Mouse (Mus musculus): ENCODE results near the gene Nup37. TPM values are rescaled to one million over a fixed set of nuclear protein-coding genes. Genes with fewer than 3 reads are reported as not detected.
A peak's percentile ranks its signal among the peaks of the same experiment; 100 is the strongest.

Nup37 gene
- polyA plus RNA-seq, 1 experiment from 2014 or later = 43.8 TPM

GRCm38 (mm10) chr10:88200541-88200940, 53.7 kb downstream of the Nup37 start:
- Histone ChIP-seq H3K4me1 (replicated peaks) (peaks cover 6% of the 10 kb centered on the region), H3K9ac (replicated peaks) (no peak overlapping the region), H3K4me3 (replicated peaks) (peak overlapping the region; percentile 66; the same call in 1 of the 2 replicates), H3K4me2 (replicated peaks) (peak overlapping the region; percentile 63), H3K9me3 (no peaks in the 10 kb centered on the region), H3K27me3 (no peaks in the 10 kb centered on the region), H3K27ac (no peak overlapping the region), H3K36me3 (peaks cover 6% of the 10 kb centered on the region)
- ATAC-seq = peak; percentile 72
- 21% methylated on average over 4 of the region's 4 CpGs for WGBS

GRCm38 (mm10) chr10:88200951-88201638, 54.3 kb downstream of the Nup37 start, which contains the start of gene Washc3:
TSS of gene Washc3 (plus strand) at chr10:88201093.
- Histone ChIP-seq H3K4me1 (replicated peaks) (peaks cover 6% of the 10 kb centered on the region), H3K4me2 (replicated peaks) (peak within 1 kb of the TSS; percentile 63), H3K9me3 (no peaks in the 10 kb centered on the region), H3K4me3 (replicated peaks) (peak within 1 kb of the TSS; percentile 66), H3K9ac (replicated peaks) (peak within 1 kb of the TSS; percentile 84), H3K27me3 (no peaks in the 10 kb centered on the region), H3K27ac (peak within 1 kb of the TSS; percentile 82), H3K36me3 (peaks cover 6% of the 10 kb centered on the region)
- 3% methylated on average over 23 of the region's 23 CpGs for WGBS
- peak; percentile 100 for ATAC-seq

- no peaks in the 10 kb centered on the region for H3K27me3 ChIP-seq
- peak overlapping the region; percentile 66 for H3K4me3 ChIP-seq (replicated peaks)
- 80% methylated on average over 13 of the region's 13 CpGs for WGBS
- peaks cover 6% of the 10 kb centered on the region for H3K4me1 ChIP-seq (replicated peaks)
- H3K9me3 ChIP-seq = no peaks in the 10 kb centered on the region
- H3K36me3 ChIP-seq = peaks cover 6% of the 10 kb centered on the region
- no peak overlapping the region for H3K27ac ChIP-seq
- ATAC-seq = no peak
- peak overlapping the region; percentile 84 for H3K9ac ChIP-seq (replicated peaks)
- H3K4me2 ChIP-seq (replicated peaks) = peak overlapping the region; percentile 63
Measured at GRCm38 (mm10) chr10:88201650-88202049, 54.9 kb downstream of the Nup37 start.

GRCm38 (mm10) chr10:88202581-88202980, 55.8 kb downstream of the Nup37 start:
- no peak overlapping the region for H3K9ac ChIP-seq (replicated peaks)
- peaks cover 6% of the 10 kb centered on the region for H3K36me3 ChIP-seq
- H3K4me1 ChIP-seq (replicated peaks) = peaks cover 6% of the 10 kb centered on the region
- no peak overlapping the region for H3K4me3 ChIP-seq (replicated peaks)
- no peaks in the 10 kb centered on the region for H3K27me3 ChIP-seq
- H3K9me3 ChIP-seq = no peaks in the 10 kb centered on the region
- no peak overlapping the region for H3K4me2 ChIP-seq (replicated peaks)
- no peak overlapping the region for H3K27ac ChIP-seq
- ATAC-seq = no peak
- 97% methylated on average over 8 of the region's 8 CpGs for WGBS

GRCm38 (mm10) chr10:88203236-88203635, 56.4 kb downstream of the Nup37 start:
- ATAC-seq = no peak
- Histone ChIP-seq H3K9ac (replicated peaks) (no peak overlapping the region), H3K27ac (no peak overlapping the region), H3K27me3 (no peaks in the 10 kb centered on the region), H3K4me1 (replicated peaks) (peaks cover 6% of the 10 kb centered on the region), H3K36me3 (peaks cover 6% of the 10 kb centered on the region), H3K4me2 (replicated peaks) (no peak overlapping the region), H3K9me3 (no peaks in the 10 kb centered on the region), H3K4me3 (replicated peaks) (no peak overlapping the region)
- WGBS = 91% methylated on average over 6 of the region's 6 CpGs

GRCm38 (mm10) chr10:88212644-88213043, 65.9 kb downstream of the Nup37 start:
- no peak overlapping the region for H3K4me2 ChIP-seq (replicated peaks)
- H3K27me3 ChIP-seq = no peaks in the 10 kb centered on the region
- H3K36me3 ChIP-seq = peaks cover 18% of the 10 kb centered on the region
- no peak for ATAC-seq
- no peaks in the 10 kb centered on the region for H3K4me1 ChIP-seq (replicated peaks)
- 97% methylated on average over 5 of the region's 5 CpGs for WGBS
- H3K9me3 ChIP-seq = no peaks in the 10 kb centered on the region
- H3K9ac ChIP-seq (replicated peaks) = no peak overlapping the region
- H3K4me3 ChIP-seq (replicated peaks) = no peak overlapping the region
- no peak overlapping the region for H3K27ac ChIP-seq

- ATAC-seq = no peak
- H3K9ac ChIP-seq (replicated peaks) = no peak overlapping the region
- no peak overlapping the region for H3K4me3 ChIP-seq (replicated peaks)
- no peaks in the 10 kb centered on the region for H3K9me3 ChIP-seq
- H3K4me2 ChIP-seq (replicated peaks) = no peak overlapping the region
- 95% methylated on average over 20 of the region's 20 CpGs for WGBS
- H3K36me3 ChIP-seq = peaks cover 21% of the 10 kb centered on the region
- H3K4me1 ChIP-seq (replicated peaks) = no peaks in the 10 kb centered on the region
- H3K27ac ChIP-seq = no peak overlapping the region
- no peaks in the 10 kb centered on the region for H3K27me3 ChIP-seq
Measured at GRCm38 (mm10) chr10:88214800-88215514, 68.2 kb downstream of the Nup37 start.

- no peak for ATAC-seq
- Histone ChIP-seq H3K9ac (replicated peaks) (no peak overlapping the region), H3K27ac (no peak overlapping the region), H3K27me3 (no peaks in the 10 kb centered on the region), H3K4me2 (replicated peaks) (no peak overlapping the region), H3K4me3 (replicated peaks) (no peak overlapping the region), H3K36me3 (peaks cover 30% of the 10 kb centered on the region), H3K9me3 (no peaks in the 10 kb centered on the region), H3K4me1 (replicated peaks) (no peaks in the 10 kb centered on the region)
- WGBS = over 99% methylated on average over 3 of the region's 3 CpGs
Measured at GRCm38 (mm10) chr10:88218161-88218560, 71.4 kb downstream of the Nup37 start.

GRCm38 (mm10) chr10:88221718-88222117, 74.9 kb downstream of the Nup37 start:
- ATAC-seq = no peak
- Histone ChIP-seq H3K27ac (no peak overlapping the region), H3K9ac (replicated peaks) (no peak overlapping the region), H3K4me1 (replicated peaks) (no peaks in the 10 kb centered on the region), H3K9me3 (no peaks in the 10 kb centered on the region), H3K36me3 (peaks cover 24% of the 10 kb centered on the region), H3K4me2 (replicated peaks) (no peak overlapping the region), H3K27me3 (no peaks in the 10 kb centered on the region), H3K4me3 (replicated peaks) (no peak overlapping the region)
- whole genome bisulfite sequencing = 90% methylated on average over 5 of the region's 5 CpGs

- ATAC-seq = no peak
- WGBS = 94% methylated on average over 5 of the region's 5 CpGs
Measured at GRCm38 (mm10) chr10:88225421-88225820, 78.6 kb downstream of the Nup37 start.

GRCm38 (mm10) chr10:88227962-88228361, 81.2 kb downstream of the Nup37 start:
- 98% methylated on average over 2 of the region's 2 CpGs for WGBS
- H3K9ac ChIP-seq (replicated peaks) = no peak overlapping the region
- no peak overlapping the region for H3K4me3 ChIP-seq (replicated peaks)
- H3K4me1 ChIP-seq (replicated peaks) = no peaks in the 10 kb centered on the region
- no peaks in the 10 kb centered on the region for H3K9me3 ChIP-seq
- no peak for ATAC-seq
- no peak overlapping the region for H3K27ac ChIP-seq
- H3K27me3 ChIP-seq = no peaks in the 10 kb centered on the region
- no peak overlapping the region for H3K4me2 ChIP-seq (replicated peaks)
- H3K36me3 ChIP-seq = peaks cover 8% of the 10 kb centered on the region; the same call in 1 of the 2 replicates

More at GRCm38 (mm10) chr10:88225421-88225820, 78.6 kb downstream of the Nup37 start:
- no peaks in the 10 kb centered on the region for H3K9me3 ChIP-seq
- H3K9ac ChIP-seq (replicated peaks) = no peak overlapping the region
- peaks cover 20% of the 10 kb centered on the region for H3K36me3 ChIP-seq
- H3K27me3 ChIP-seq = no peaks in the 10 kb centered on the region
- H3K4me2 ChIP-seq (replicated peaks) = no peak overlapping the region
- H3K4me1 ChIP-seq (replicated peaks) = no peaks in the 10 kb centered on the region
- no peak overlapping the region for H3K27ac ChIP-seq
- H3K4me3 ChIP-seq (replicated peaks) = no peak overlapping the region

Data from midbrain, embryonic 13.5 days (tissue).